16 mouse cellular contexts compared by ENCODE assay signal in the genomic region with DNA sequence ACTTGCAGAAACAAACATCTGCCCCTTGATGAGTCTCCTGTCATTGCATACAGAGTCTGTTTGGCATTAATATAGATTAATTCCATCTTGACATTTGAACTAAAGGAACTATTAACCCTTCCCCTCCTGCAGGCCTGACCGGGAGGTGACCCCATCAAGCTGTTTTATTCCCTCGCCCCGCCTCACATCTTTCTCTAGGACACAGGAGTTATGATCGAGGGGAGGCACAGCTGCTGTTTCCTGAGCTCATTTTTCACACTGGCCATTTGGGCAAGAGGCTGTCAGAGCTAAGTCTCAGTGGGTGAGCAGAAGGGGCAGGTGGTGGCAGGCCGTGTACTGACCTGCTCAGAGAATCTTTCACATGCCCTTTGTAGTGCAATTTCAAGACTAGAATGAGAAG. TPM values are rescaled to one million over a fixed set of nuclear protein-coding genes. Genes with fewer than 3 reads are reported as not detected.
DNase-seq lines count a peak whose midpoint lies in the region; ATAC-seq lines count a peak whose summit lies in the region.
"Had no signal": no experiment of that assay in that cellular context is flagged by ENCODE, and none has a peak within 500 bp of the region (broad histone marks: within the 10 kb centered on the region; RNA-seq: fewer than 3 reads in every experiment).

No protein-coding gene starts in this region.

- H3K9me3 ChIP-seq in kidney, embryonic 15.5 days (replicated peaks), result no peaks in the 10 kb centered on the region
- H3K9me3 ChIP-seq in neural tube, embryonic 11.5 days (ENCODE audit: control insufficient read depth, low read length), result no peaks in the 10 kb centered on the region
- H3K9me3 ChIP-seq: embryonic facial prominence, embryonic 13.5 days; forebrain, embryonic 13.5 days had no signal

- no peaks in the 10 kb centered on the region for H3K36me3 ChIP-seq in kidney, embryonic 15.5 days
- H3K36me3 ChIP-seq in neural tube, embryonic 11.5 days (ENCODE audit: control insufficient read depth, insufficient read depth, low read length), result no peaks in the 10 kb centered on the region
- H3K36me3 ChIP-seq: embryonic facial prominence, embryonic 13.5 days had no signal

- H3K27ac ChIP-seq in kidney, embryonic 15.5 days, result no peak overlapping the region
- no peak overlapping the region for H3K27ac ChIP-seq in neural tube, embryonic 11.5 days (ENCODE audit: low read depth, low read length)
- H3K27ac ChIP-seq: embryonic facial prominence, embryonic 13.5 days; forebrain, embryonic 13.5 days; stomach, postnatal 0 days had no signal

- H3K4me2 ChIP-seq in kidney, embryonic 15.5 days, result no peak overlapping the region
- 0 out of 2 replicates have a peak overlapping the region, but pooled peaks have one; percentile 8 for H3K4me2 ChIP-seq in neural tube, embryonic 11.5 days (ENCODE audit: low read depth)
- H3K4me2 ChIP-seq: embryonic facial prominence, embryonic 13.5 days; forebrain, embryonic 13.5 days had no signal

- ATAC-seq in kidney, embryonic 15.5 days (replicated peaks; ENCODE audit: low FRiP score), result 0 out of 2 replicates have a peak, but pooled peaks have one; percentile 46
- peak; percentile 89 for ATAC-seq in neural tube, embryonic 11.5 days (ENCODE audit: insufficient read depth, low FRiP score, low TSS enrichment)
- ATAC-seq: forebrain, embryonic 13.5 days had no signal

- DNase-seq in kidney, postnatal 14 days, result no peak
- DNase-seq in cerebellum, adult 9-11 months, result peak; percentile 63
- DNase-seq in embryo, embryonic 9.5 days (ENCODE audit: extremely low spot score), result peak; percentile 57
- peak; percentile 77 for DNase-seq in neural tube, embryonic 11.5 days (ENCODE audit: low spot score)
- no peak for DNase-seq in urinary bladder, adult 2 months (ENCODE audit: low spot score)
- no peak for DNase-seq in thymus, adult 18-20 months
- DNase-seq: adrenal gland, postnatal 36 days; gastrocnemius, postnatal 14 days; kidney, adult 11 months; lung, postnatal 10 days had no signal

- no peak overlapping the region for H3K4me3 ChIP-seq in kidney, embryonic 15.5 days (replicated peaks)
- H3K4me3 ChIP-seq in neural tube, embryonic 11.5 days (ENCODE audit: low read depth, low read length), result no peak overlapping the region
- H3K4me3 ChIP-seq: embryonic facial prominence, embryonic 13.5 days; forebrain, embryonic 13.5 days had no signal

- 12% methylated on average over 5 of the region's 5 CpGs for WGBS in kidney, embryonic 15.5 days
- 4% methylated on average over 5 of the region's 5 CpGs for WGBS in neural tube, embryonic 11.5 days

- H3K9ac ChIP-seq in kidney, embryonic 15.5 days, result no peak overlapping the region
- H3K9ac ChIP-seq in neural tube, embryonic 11.5 days (ENCODE audit: low read length), result no peak overlapping the region
- H3K9ac ChIP-seq: embryonic facial prominence, embryonic 13.5 days; forebrain, embryonic 13.5 days had no signal

- H3K4me1 ChIP-seq in kidney, embryonic 15.5 days, result peaks cover 9% of the 10 kb centered on the region
- H3K4me1 ChIP-seq in neural tube, embryonic 11.5 days (ENCODE audit: control insufficient read depth, insufficient read depth, low read length), result peaks cover 14% of the 10 kb centered on the region
- H3K4me1 ChIP-seq: embryonic facial prominence, embryonic 13.5 days; forebrain, embryonic 13.5 days had no signal

- no peaks in the 10 kb centered on the region for H3K27me3 ChIP-seq in kidney, embryonic 15.5 days
- H3K27me3 ChIP-seq in neural tube, embryonic 11.5 days (ENCODE audit: control insufficient read depth, insufficient read depth, low read length), result no peaks in the 10 kb centered on the region
- H3K27me3 ChIP-seq: CH12.LX; embryonic facial prominence, embryonic 13.5 days; forebrain, embryonic 13.5 days had no signal

RNA-seq across cellular contexts. Expression of gene Chrnb4, which starts 41.6 kb away (rescaled TPM):
- 2.2 and 2.8 TPM in 2 replicates for polyA plus RNA-seq in kidney, embryonic 15.5 days (2015; fragmentation: Nextera tagmentation; extraction: Ambion mirVana)
- polyA plus RNA-seq in neural tube, embryonic 11.5 days (2014; fragmentation: Nextera tagmentation; extraction: Ambion mirVana), result 5.4 and 6.2 TPM in 2 replicates
- 0.23 and 0.29 TPM in 2 replicates for polyA plus RNA-seq in urinary bladder, adult 2 months (2012; rRNA removed)
- polyA plus RNA-seq: liver, adult 2 months had no signal

RNA-seq across cellular contexts. Expression of gene Ube2q2, which starts 58.5 kb away (rescaled TPM):
- 30.2 and 33.7 TPM in 2 replicates for polyA plus RNA-seq in kidney, embryonic 15.5 days (2015; fragmentation: Nextera tagmentation; extraction: Ambion mirVana)
- polyA plus RNA-seq in neural tube, embryonic 11.5 days (2014; fragmentation: Nextera tagmentation; extraction: Ambion mirVana), result 51.6 and 55.9 TPM in 2 replicates
- polyA plus RNA-seq in urinary bladder, adult 2 months (2012; rRNA removed), result 27.5 and 28.2 TPM in 2 replicates

Comparison
In these comparisons a context has a peak if more than half of its experiments do, and no peak if none do; other contexts are left out.
1. DNase-seq: peak in cerebellum, adult 9-11 months (single experiment), embryo, embryonic 9.5 days (single experiment) and neural tube, embryonic 11.5 days (single experiment); none in kidney, postnatal 14 days (single experiment), urinary bladder, adult 2 months (single experiment) and thymus, adult 18-20 months (0 of 2).